12 mouse cellular contexts compared by ENCODE assay signal in the genomic region with DNA sequence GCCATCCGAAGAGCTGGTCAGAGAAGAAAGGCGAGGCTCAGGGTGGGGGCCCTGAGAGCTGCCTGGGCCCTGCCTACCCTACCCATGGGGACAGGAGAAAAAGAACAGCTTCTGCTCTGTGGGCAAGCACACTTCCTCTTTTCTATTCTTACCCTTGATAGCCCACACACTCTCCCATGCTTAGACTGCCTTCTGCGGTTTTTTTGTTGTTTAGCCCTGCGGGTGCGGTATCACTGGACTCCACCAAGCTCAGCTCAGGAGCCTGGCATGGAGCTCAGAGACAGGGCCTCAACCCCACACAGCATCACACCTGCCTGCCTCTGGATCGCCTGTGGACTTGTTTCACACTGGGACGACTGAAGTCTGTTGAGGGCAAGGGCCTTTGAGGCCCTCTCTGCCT. TPM values are rescaled to one million over a fixed set of nuclear protein-coding genes. Genes with fewer than 3 reads are reported as not detected.
DNase-seq lines count a peak whose midpoint lies in the region; ATAC-seq and TF ChIP-seq lines count a peak whose summit lies in the region.
"Had no signal": no experiment of that assay in that cellular context is flagged by ENCODE, and none has a peak within 500 bp of the region (broad histone marks: within the 10 kb centered on the region; RNA-seq: fewer than 3 reads in every experiment).

No protein-coding gene starts in this region.

- H3K27me3 ChIP-seq in liver, embryonic 16.5 days (ENCODE audit: control insufficient read depth, insufficient read depth, low read depth, low read length) = peaks cover under 1% of the 10 kb centered on the region
- H3K27me3 ChIP-seq in hindbrain, embryonic 10.5 days (ENCODE audit: insufficient read depth, poor library complexity, severe bottlenecking) = peaks cover 8% of the 10 kb centered on the region; the same call in 1 of the 2 replicates
- H3K27me3 ChIP-seq: forebrain, embryonic 15.5 days; heart, embryonic 15.5 days had no signal

- H3K4me1 ChIP-seq in bone marrow macrophage, adult 2 months (ENCODE audit: control insufficient read depth, insufficient read depth, low read length) = peaks cover 44% of the 10 kb centered on the region
- peaks cover 6% of the 10 kb centered on the region for H3K4me1 ChIP-seq in liver, embryonic 16.5 days (ENCODE audit: control insufficient read depth, low read depth, low read length)
- peaks cover 23% of the 10 kb centered on the region for H3K4me1 ChIP-seq in hindbrain, embryonic 10.5 days (replicated peaks)

- H3K4me3 ChIP-seq in bone marrow macrophage, adult 2 months (ENCODE audit: insufficient read depth, low read length) = peak overlapping the region; percentile 30
- no peak overlapping the region for H3K4me3 ChIP-seq in liver, embryonic 16.5 days (ENCODE audit: low read depth, low read length)
- H3K4me3 ChIP-seq in hindbrain, embryonic 10.5 days = no peak overlapping the region
- H3K4me3 ChIP-seq: forebrain, embryonic 15.5 days; heart, embryonic 15.5 days had no signal

- H3K27ac ChIP-seq in bone marrow macrophage, adult 2 months (ENCODE audit: insufficient read depth, low read depth, low read length) = peak overlapping the region; percentile 84
- no peak overlapping the region; the same call in 1 of the 2 replicates for H3K27ac ChIP-seq in liver, embryonic 16.5 days (ENCODE audit: low read length)
- no peak overlapping the region for H3K27ac ChIP-seq in hindbrain, embryonic 10.5 days
- H3K27ac ChIP-seq: forebrain, embryonic 15.5 days; heart, embryonic 15.5 days had no signal

- peaks cover 16% of the 10 kb centered on the region for H3K36me3 ChIP-seq in liver, embryonic 16.5 days (ENCODE audit: control insufficient read depth, insufficient read depth)
- peaks cover 54% of the 10 kb centered on the region for H3K36me3 ChIP-seq in hindbrain, embryonic 10.5 days

- TF ChIP-seq POLR2A in bone marrow macrophage, adult 2 months (IDR thresholded peaks at IDR 0.05; ENCODE audit: borderline replicate concordance, low read depth, low read length) = no peak

- no peaks in the 10 kb centered on the region for H3K9me3 ChIP-seq in liver, embryonic 16.5 days (replicated peaks; ENCODE audit: control insufficient read depth, low read length)
- no peaks in the 10 kb centered on the region for H3K9me3 ChIP-seq in hindbrain, embryonic 10.5 days
- H3K9me3 ChIP-seq: forebrain, embryonic 15.5 days; heart, embryonic 15.5 days had no signal

- no peak overlapping the region for H3K4me2 ChIP-seq in liver, embryonic 16.5 days (ENCODE audit: low read depth, low read length)
- H3K4me2 ChIP-seq: forebrain, embryonic 15.5 days; heart, embryonic 15.5 days; lung, embryonic 14.5 days had no signal

- no peak for TF ChIP-seq CTCF in bone marrow macrophage, adult 2 months (IDR thresholded peaks at IDR 0.05; ENCODE audit: low read depth, low read length)

- ATAC-seq in liver, embryonic 16.5 days (ENCODE audit: low read depth) = peak; percentile 22; the same call in 1 of the 2 replicates
- ATAC-seq: forebrain, embryonic 15.5 days had no signal

- H3K9ac ChIP-seq in liver, embryonic 16.5 days (ENCODE audit: low read depth, low read length) = no peak overlapping the region
- H3K9ac ChIP-seq: forebrain, embryonic 15.5 days; heart, embryonic 15.5 days; lung, embryonic 14.5 days had no signal

- DNase-seq in lung, postnatal 36 days = peak; percentile 46
- no peak for DNase-seq in lung, postnatal 14 days
- DNase-seq in spleen, postnatal 10 days (ENCODE audit: low spot score in 2 of 2) = peak; percentile 21 to 50
- no peak for DNase-seq in urinary bladder, adult 2 months (ENCODE audit: low spot score)
- no peak for DNase-seq in hindbrain, embryonic 10.5 days (ENCODE audit: low spot score)
- DNase-seq: lung, embryonic 14.5 days had no signal

- 16% methylated on average over 7 of the region's 7 CpGs for WGBS in liver, embryonic 16.5 days (ENCODE audit: insufficient replicate concordance)
- 93% methylated on average over 7 of the region's 7 CpGs for WGBS in hindbrain, embryonic 10.5 days

RNA-seq across cellular contexts. Expression of a gene that starts 4.9 kb away (rescaled TPM):
- 23.3 and 27.5 TPM in 2 replicates for polyA plus RNA-seq in bone marrow macrophage, adult 2 months (2012; ENCODE audit: insufficient read depth, insufficient read length, missing spikeins)
- 1.9 and 2.0 TPM in 2 replicates for polyA plus RNA-seq in liver, embryonic 16.5 days (2015; fragmentation: Nextera tagmentation; extraction: Ambion mirVana)
- polyA plus RNA-seq in urinary bladder, adult 2 months (2012; rRNA removed) = 16.2 and 16.9 TPM in 2 replicates
- 1.8 and 1.9 TPM in 2 replicates for polyA plus RNA-seq in hindbrain, embryonic 10.5 days (2016; fragmentation: Nextera tagmentation; extraction: Ambion mirVana)

RNA-seq across cellular contexts. Expression of a gene that starts 10.9 kb away (rescaled TPM):
- not detected in 2 replicates for polyA plus RNA-seq in bone marrow macrophage, adult 2 months (2012; ENCODE audit: insufficient read depth, insufficient read length, missing spikeins)
- polyA plus RNA-seq in liver, embryonic 16.5 days (2015; fragmentation: Nextera tagmentation; extraction: Ambion mirVana) = not detected in 2 replicates
- polyA plus RNA-seq in urinary bladder, adult 2 months (2012; rRNA removed) = not detected in 2 replicates
- not detected in 2 replicates for polyA plus RNA-seq in hindbrain, embryonic 10.5 days (2016; fragmentation: Nextera tagmentation; extraction: Ambion mirVana)
- polyA plus RNA-seq: forebrain, embryonic 15.5 days; heart, embryonic 15.5 days; intestine, embryonic 14.5 days; lung, embryonic 14.5 days; neural tube, embryonic 11.5 days had no signal

RNA-seq across cellular contexts. Expression of a gene that starts 24.4 kb away (rescaled TPM):
- polyA plus RNA-seq in bone marrow macrophage, adult 2 months (2012; ENCODE audit: insufficient read depth, insufficient read length, missing spikeins) = not detected in 2 replicates
- not detected in 2 replicates for polyA plus RNA-seq in liver, embryonic 16.5 days (2015; fragmentation: Nextera tagmentation; extraction: Ambion mirVana)
- not detected in 2 replicates for polyA plus RNA-seq in urinary bladder, adult 2 months (2012; rRNA removed)
- not detected in 2 replicates for polyA plus RNA-seq in hindbrain, embryonic 10.5 days (2016; fragmentation: Nextera tagmentation; extraction: Ambion mirVana)
- polyA plus RNA-seq: forebrain, embryonic 15.5 days; heart, embryonic 15.5 days; intestine, embryonic 14.5 days; lung, embryonic 14.5 days; neural tube, embryonic 11.5 days had no signal

RNA-seq across cellular contexts. Expression of a gene that starts 42.6 kb away (rescaled TPM):
- polyA plus RNA-seq in bone marrow macrophage, adult 2 months (2012; ENCODE audit: insufficient read depth, insufficient read length, missing spikeins) = 9.7 and 10.0 TPM in 2 replicates
- 3.3 and 3.4 TPM in 2 replicates for polyA plus RNA-seq in liver, embryonic 16.5 days (2015; fragmentation: Nextera tagmentation; extraction: Ambion mirVana)
- polyA plus RNA-seq in urinary bladder, adult 2 months (2012; rRNA removed) = 12.7 and 15.1 TPM in 2 replicates
- polyA plus RNA-seq in hindbrain, embryonic 10.5 days (2016; fragmentation: Nextera tagmentation; extraction: Ambion mirVana) = 8.7 and 13.5 TPM in 2 replicates

RNA-seq across cellular contexts. Expression of a gene that starts 42.7 kb away (rescaled TPM):
- polyA plus RNA-seq in bone marrow macrophage, adult 2 months (2012; ENCODE audit: insufficient read depth, insufficient read length, missing spikeins) = 293 and 325 TPM in 2 replicates
- polyA plus RNA-seq in liver, embryonic 16.5 days (2015; fragmentation: Nextera tagmentation; extraction: Ambion mirVana) = 680 and 757 TPM in 2 replicates
- polyA plus RNA-seq in urinary bladder, adult 2 months (2012; rRNA removed) = 429 and 491 TPM in 2 replicates
- polyA plus RNA-seq in hindbrain, embryonic 10.5 days (2016; fragmentation: Nextera tagmentation; extraction: Ambion mirVana) = 1,105 and 1,298 TPM in 2 replicates

Comparison
In these comparisons a context has a peak if more than half of its experiments do, and no peak if none do; other contexts are left out.
1. DNase-seq: peak in lung, postnatal 36 days (single experiment) and spleen, postnatal 10 days (2 of 2); none in lung, postnatal 14 days (single experiment), urinary bladder, adult 2 months (single experiment) and hindbrain, embryonic 10.5 days (single experiment).